Mouse (Mus musculus): ENCODE results near the gene Il27ra. TPM values are rescaled to one million over a fixed set of nuclear protein-coding genes. Genes with fewer than 3 reads are reported as not detected.
"Not testable (repeated sequence)": the region's sequence is repeated elsewhere in the genome, so short reads cannot be mapped to it uniquely, and the experiment has no call there.

The Il27ra gene
- total RNA-seq, 2 experiments from 2014 or later, result 0.73 to 1.5 TPM

GRCm38 (mm10) chr8:83998231-83999056, 43.9 kb downstream of the Il27ra start:
- ATAC-seq (ENCODE audit: poor library complexity, severe bottlenecking), result peak; percentile 67

GRCm38 (mm10) chr8:83997511-83998141, 44.8 kb downstream of the Il27ra start, which contains the start of gene Samd1:
Gene Samd1, plus strand, starts transcription at chr8:83997672.
- ATAC-seq (ENCODE audit: poor library complexity, severe bottlenecking), result no peak

DNA sequence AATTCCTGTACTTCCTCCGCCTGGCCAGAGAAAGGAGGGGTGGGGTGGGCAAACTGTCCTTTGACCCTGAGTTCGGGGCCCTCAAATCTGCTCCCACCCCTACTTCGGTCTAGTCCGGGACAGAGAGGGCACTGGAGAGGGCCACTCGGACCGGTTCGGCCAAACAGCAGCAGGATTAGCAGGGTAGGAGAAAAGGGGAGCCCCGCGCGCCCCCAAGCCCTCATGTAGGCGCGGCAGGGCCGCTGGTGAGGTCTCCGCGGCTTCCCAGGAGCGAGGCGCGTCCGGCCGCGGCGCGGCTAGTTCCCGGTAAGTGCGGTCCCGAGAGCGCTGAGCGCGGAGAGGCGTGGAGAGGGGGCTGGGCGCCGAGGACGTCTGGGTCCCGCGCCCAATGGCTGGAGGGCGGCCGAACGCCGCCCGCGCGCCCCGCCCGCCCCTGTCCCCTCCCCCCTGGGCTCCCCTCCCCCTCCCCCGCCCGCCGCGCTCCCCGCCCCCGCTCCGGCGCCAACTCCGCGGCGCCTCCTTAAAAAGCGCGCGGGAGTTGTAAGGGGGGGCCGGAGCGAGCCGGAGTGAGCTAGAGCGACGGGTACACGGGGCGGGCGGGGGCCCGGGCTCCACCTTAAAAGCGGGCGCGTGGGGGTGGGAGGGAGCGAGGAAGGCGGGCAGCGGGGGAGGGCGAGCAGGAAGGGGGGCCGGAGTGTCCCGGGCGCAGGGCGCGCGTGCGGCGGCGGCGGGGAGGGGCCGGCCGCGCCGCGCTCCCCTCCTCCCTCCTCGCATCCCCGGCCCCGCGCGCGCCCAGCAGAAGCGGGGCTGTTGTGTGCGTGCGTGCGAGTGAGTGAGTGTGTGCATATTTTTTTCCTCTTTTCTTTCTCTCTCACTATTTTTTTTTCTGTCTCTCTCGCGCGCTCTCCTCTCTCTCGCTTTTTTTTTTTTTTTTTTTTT, 45.6 kb downstream of the Il27ra start:
- peak; percentile 76 for ATAC-seq (ENCODE audit: poor library complexity, severe bottlenecking)

GRCm38 (mm10) chr8:83995973-83996372, 46.4 kb downstream of the Il27ra start:
- no peak for ATAC-seq (ENCODE audit: poor library complexity, severe bottlenecking)

DNA sequence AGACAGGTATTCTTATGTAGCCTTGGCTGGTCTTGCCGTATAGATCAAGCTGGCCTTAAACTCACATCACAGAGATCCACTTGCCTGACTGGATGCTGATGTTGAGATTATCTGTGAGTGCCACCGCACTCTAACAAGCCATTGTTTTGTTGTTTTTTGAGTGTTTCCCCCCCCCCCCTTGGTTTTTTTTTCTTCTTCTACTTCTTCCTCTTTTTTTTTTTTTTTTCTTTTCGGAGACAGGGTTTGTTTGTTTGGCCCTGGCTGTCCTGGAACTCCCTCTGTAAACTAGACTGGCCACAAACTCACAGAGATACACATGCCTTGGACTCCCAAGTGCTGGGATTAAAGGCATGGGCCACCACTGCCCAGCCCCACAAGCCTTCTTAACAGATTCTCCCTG, 48.4 kb downstream of the Il27ra start:
- ATAC-seq (ENCODE audit: poor library complexity, severe bottlenecking), result no peak

DNA sequence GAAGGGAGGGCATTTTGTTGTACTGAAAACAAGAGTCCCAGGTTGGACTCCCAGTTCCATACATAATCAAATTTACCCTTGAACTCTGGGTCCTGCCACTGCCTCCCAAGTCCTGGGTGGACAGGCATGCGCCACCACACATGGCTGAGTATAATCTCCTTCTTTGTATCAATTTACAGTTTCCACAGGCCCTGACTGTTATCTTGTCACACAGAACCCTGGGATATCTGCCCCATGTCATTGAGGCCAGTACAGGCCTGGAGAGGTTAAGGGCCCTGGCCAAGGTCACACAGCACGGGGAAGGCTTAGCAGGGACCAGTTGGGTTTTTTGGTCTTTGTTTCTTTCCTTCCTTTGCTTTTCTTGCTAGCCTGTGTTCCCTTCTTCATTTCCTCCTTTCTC, 49.9 kb downstream of the Il27ra start:
- no peak for ATAC-seq (ENCODE audit: poor library complexity, severe bottlenecking)

DNA sequence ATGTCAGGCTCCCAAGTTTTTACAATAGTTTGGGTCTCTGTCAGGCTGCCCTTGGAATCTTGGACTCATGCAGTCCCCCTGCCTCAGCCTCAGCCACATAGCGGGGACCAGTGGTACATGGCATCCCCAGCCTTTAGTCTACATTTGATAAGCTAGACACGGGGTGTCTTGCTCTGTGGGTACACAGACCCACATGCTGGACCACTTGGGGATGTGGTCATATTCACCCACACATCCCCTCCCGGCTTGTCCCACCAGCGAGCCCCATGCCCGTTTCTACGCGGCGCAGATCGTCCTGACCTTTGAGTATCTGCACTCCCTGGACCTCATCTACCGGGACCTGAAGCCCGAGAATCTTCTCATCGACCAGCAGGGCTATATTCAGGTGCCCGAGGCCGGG, 52.2 kb downstream of the Il27ra start:
- ATAC-seq (ENCODE audit: poor library complexity, severe bottlenecking), result no peak

DNA sequence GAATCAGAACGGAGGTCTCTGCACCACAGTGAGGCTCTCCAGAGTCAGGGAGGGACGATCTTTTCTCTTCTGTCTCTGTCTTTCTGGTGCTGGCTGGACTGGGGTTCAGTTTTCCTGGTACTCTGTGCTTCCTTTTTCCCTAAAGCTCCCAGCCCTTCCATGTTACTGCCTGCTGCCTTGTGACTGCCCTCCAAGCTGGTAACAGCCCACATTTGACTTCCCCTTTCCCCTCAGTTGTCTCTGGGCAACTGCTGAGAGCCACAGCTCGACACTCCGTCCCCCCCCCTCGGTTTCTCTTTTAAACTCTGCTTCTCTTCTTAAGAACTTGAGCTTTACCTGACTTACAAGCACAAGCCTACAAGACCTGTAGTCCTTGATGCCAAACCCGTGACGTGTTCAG, 53.1 kb downstream of the Il27ra start:
- peak; percentile 91 for ATAC-seq (ENCODE audit: poor library complexity, severe bottlenecking)

DNA sequence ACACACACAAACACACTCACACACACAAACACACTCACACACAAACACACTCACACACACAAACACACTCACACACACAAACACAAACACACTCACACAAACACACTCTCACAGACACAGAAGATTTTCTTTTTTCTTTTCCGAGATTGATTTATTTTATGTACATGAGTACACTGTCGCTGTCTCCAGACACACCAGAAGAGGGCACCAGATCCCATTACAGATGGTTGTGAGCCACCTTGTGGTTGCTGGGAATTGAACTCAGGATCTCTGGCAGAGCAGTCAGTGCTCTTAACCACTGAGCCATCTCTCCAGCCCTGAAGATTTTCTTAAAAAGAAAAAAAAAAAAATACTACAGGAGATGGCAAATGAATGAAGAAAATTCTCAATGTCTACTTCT, 59.2 kb downstream of the Il27ra start:
- ATAC-seq (ENCODE audit: poor library complexity, severe bottlenecking), result not testable (repeated sequence)

GRCm38 (mm10) chr8:83982449-83982848, 59.9 kb downstream of the Il27ra start:
- ATAC-seq (ENCODE audit: poor library complexity, severe bottlenecking), result peak; percentile 49

DNA sequence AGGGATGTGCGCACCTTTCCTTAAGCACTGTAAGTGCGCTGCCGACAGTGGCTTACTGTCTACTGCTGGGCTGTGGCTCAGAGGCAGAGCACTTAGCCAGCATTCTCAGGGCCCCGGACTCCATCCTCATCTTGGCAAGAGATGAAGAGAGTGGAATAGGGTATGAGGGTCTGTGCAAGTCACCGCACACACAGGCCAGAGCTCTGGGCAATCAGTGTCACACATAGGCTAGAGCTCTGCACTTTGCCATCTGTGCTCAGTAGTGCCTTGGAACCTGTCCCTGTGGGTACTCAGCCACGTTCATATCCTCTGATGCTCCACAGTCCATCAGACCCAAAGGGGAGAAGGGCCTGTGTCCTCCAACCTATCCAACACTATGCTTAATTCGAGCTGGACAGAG, 60.9 kb downstream of the Il27ra start:
- ATAC-seq (ENCODE audit: poor library complexity, severe bottlenecking), result no peak

- ATAC-seq (ENCODE audit: poor library complexity, severe bottlenecking), result no peak
Observed at GRCm38 (mm10) chr8:83980845-83981244, 61.5 kb downstream of the Il27ra start.

Other genes starting within 250 kb of the Il27ra start
- 2.4 and 3.6 TPM in 2 replicates for gene Adgrl1, start 142.5 kb downstream of the Il27ra start, total RNA-seq (2015)
- gene Adgrl1, start 142.5 kb downstream of the Il27ra start, total RNA-seq (2017), result 1.7 TPM in 2 replicates
- gene Gm10644, start 87.4 kb downstream of the Il27ra start, total RNA-seq (2015), result 0.09 and 0.31 TPM in 2 replicates
- gene Gm10644, start 87.4 kb downstream of the Il27ra start, total RNA-seq (2017), result 0.40 and 0.94 TPM in 2 replicates
- 87.3 and 95.0 TPM in 2 replicates for gene Asf1b, start 87.1 kb downstream of the Il27ra start, total RNA-seq (2015)
- 68.5 and 71.1 TPM in 2 replicates for gene Asf1b, start 87.1 kb downstream of the Il27ra start, total RNA-seq (2017)
- 19.6 and 21.6 TPM in 2 replicates for gene Prkaca, start 69.6 kb downstream of the Il27ra start, total RNA-seq (2015)
- 17.7 and 17.9 TPM in 2 replicates for gene Prkaca, start 69.6 kb downstream of the Il27ra start, total RNA-seq (2017)
- gene Samd1, start 44.9 kb downstream of the Il27ra start, total RNA-seq (2015), result 63.0 and 69.1 TPM in 2 replicates
- 46.6 and 48.4 TPM in 2 replicates for gene Samd1, start 44.9 kb downstream of the Il27ra start, total RNA-seq (2017)
- gene 1700067K01Rik, start 41.1 kb downstream of the Il27ra start, total RNA-seq (2015), result 0.16 TPM in 1 of 2 replicates, not detected in the other
- 0.41 TPM in 1 of 2 replicates, not detected in the other for gene 1700067K01Rik, start 41.1 kb downstream of the Il27ra start, total RNA-seq (2017)
- gene 2210011C24Rik, start 30.4 kb downstream of the Il27ra start, total RNA-seq (2015), result not detected in 2 replicates
- gene 2210011C24Rik, start 30.4 kb downstream of the Il27ra start, total RNA-seq (2017), result not detected in 2 replicates
- not detected in 2 replicates for gene Palm3, start 21.1 kb downstream of the Il27ra start, total RNA-seq (2015)
- gene Palm3, start 21.1 kb downstream of the Il27ra start, total RNA-seq (2017), result not detected in 2 replicates
- gene Rln3, start 2.4 kb upstream of the Il27ra start, total RNA-seq (2015), result not detected in 2 replicates
- gene Rln3, start 2.4 kb upstream of the Il27ra start, total RNA-seq (2017), result not detected in 2 replicates
- gene Gm10643, start 22.5 kb upstream of the Il27ra start, total RNA-seq (2015), result 1.0 and 1.4 TPM in 2 replicates
- 1.7 and 2.4 TPM in 2 replicates for gene Gm10643, start 22.5 kb upstream of the Il27ra start, total RNA-seq (2017)
- gene Rfx1, start 24.2 kb upstream of the Il27ra start, total RNA-seq (2015), result 9.9 and 10.6 TPM in 2 replicates
- 4.2 and 5.3 TPM in 2 replicates for gene Rfx1, start 24.2 kb upstream of the Il27ra start, total RNA-seq (2017)
- 11.3 and 13.6 TPM in 2 replicates for gene Dcaf15, start 62.2 kb upstream of the Il27ra start, total RNA-seq (2015)
- gene Dcaf15, start 62.2 kb upstream of the Il27ra start, total RNA-seq (2017), result 14.8 and 16.4 TPM in 2 replicates
- 0.21 and 0.65 TPM in 2 replicates for gene Podnl1, start 83.4 kb upstream of the Il27ra start, total RNA-seq (2015)
- 0.12 and 0.62 TPM in 2 replicates for gene Podnl1, start 83.4 kb upstream of the Il27ra start, total RNA-seq (2017)
- gene Cc2d1a, start 105.3 kb upstream of the Il27ra start, total RNA-seq (2015), result 9.0 and 12.9 TPM in 2 replicates
- 5.8 and 9.8 TPM in 2 replicates for gene Cc2d1a, start 105.3 kb upstream of the Il27ra start, total RNA-seq (2017)
- gene 4930432K21Rik, start 105.4 kb upstream of the Il27ra start, total RNA-seq (2015), result 0.07 and 0.09 TPM in 2 replicates
- 0.37 and 1.8 TPM in 2 replicates for gene 4930432K21Rik, start 105.4 kb upstream of the Il27ra start, total RNA-seq (2017)
- gene Nanos3, start 142.6 kb upstream of the Il27ra start, total RNA-seq (2015), result not detected in 2 replicates
- not detected in 2 replicates for gene Nanos3, start 142.6 kb upstream of the Il27ra start, total RNA-seq (2017)
- 6.2 and 6.5 TPM in 2 replicates for gene Zswim4, start 194.5 kb upstream of the Il27ra start, total RNA-seq (2015)
- gene Zswim4, start 194.5 kb upstream of the Il27ra start, total RNA-seq (2017), result 8.9 and 9.4 TPM in 2 replicates
- gene D8Ertd738e, start 207.1 kb upstream of the Il27ra start, total RNA-seq (2015), result 169 and 188 TPM in 2 replicates
- gene D8Ertd738e, start 207.1 kb upstream of the Il27ra start, total RNA-seq (2017), result 99.7 and 113 TPM in 2 replicates
- 11.6 and 13.5 TPM in 2 replicates for gene Mri1, start 214.7 kb upstream of the Il27ra start, total RNA-seq (2015)
- 4.0 and 4.9 TPM in 2 replicates for gene Mri1, start 214.7 kb upstream of the Il27ra start, total RNA-seq (2017)
- 18.7 and 22.8 TPM in 2 replicates for gene Ccdc130, start 227.8 kb upstream of the Il27ra start, total RNA-seq (2015)
- 17.8 and 22.5 TPM in 2 replicates for gene Ccdc130, start 227.8 kb upstream of the Il27ra start, total RNA-seq (2017)

Measured in megakaryocyte, adult 5-6 weeks (primary cell).